Mouse (Mus musculus): ENCODE data around the gene Htr5a. TPM values are rescaled to one million over a fixed set of nuclear protein-coding genes. Genes with fewer than 3 reads are reported as not detected.

Htr5a gene
- polyA plus RNA-seq, 1 experiment from 2014 or later, result 0.48 TPM

GRCm38 (mm10) chr5:27899756-27900155 lies 57.8 kb downstream of the Htr5a start:
- Histone ChIP-seq H3K27me3 (no peaks in the 10 kb centered on the region), H3K27ac (no peak overlapping the region), H3K4me3 (replicated peaks) (no peak overlapping the region), H3K9me3 (peaks cover 5% of the 10 kb centered on the region; the same call in 1 of the 2 replicates), H3K4me1 (replicated peaks) (no peaks in the 10 kb centered on the region), H3K36me3 (no peaks in the 10 kb centered on the region), H3K4me2 (replicated peaks) (no peak overlapping the region), H3K9ac (replicated peaks) (no peak overlapping the region)
- 88% methylated on average over 2 of the region's 2 CpGs for WGBS
- no peak for ATAC-seq

GRCm38 (mm10) chr5:27900186-27900585 lies 58.2 kb downstream of the Htr5a start:
- H3K36me3 ChIP-seq, result no peaks in the 10 kb centered on the region
- no peak overlapping the region for H3K4me2 ChIP-seq (replicated peaks)
- no peak for ATAC-seq
- no peaks in the 10 kb centered on the region for H3K4me1 ChIP-seq (replicated peaks)
- no peaks in the 10 kb centered on the region for H3K27me3 ChIP-seq
- peaks cover 5% of the 10 kb centered on the region; the same call in 1 of the 2 replicates for H3K9me3 ChIP-seq
- WGBS, result 89% methylated on average over 4 of the region's 4 CpGs
- H3K4me3 ChIP-seq (replicated peaks), result no peak overlapping the region
- H3K9ac ChIP-seq (replicated peaks), result no peak overlapping the region
- no peak overlapping the region for H3K27ac ChIP-seq

Other genes starting within 250 kb of the Htr5a start
- gene Paxip1, start 50.5 kb upstream of the Htr5a start, polyA plus RNA-seq (2015; fragmentation: Nextera tagmentation; extraction: Ambion mirVana), result 30.0 and 32.7 TPM in 2 replicates
- gene Insig1, start 229.2 kb downstream of the Htr5a start, polyA plus RNA-seq (2015; fragmentation: Nextera tagmentation; extraction: Ambion mirVana), result 87.8 and 97.1 TPM in 2 replicates